Mouse (Mus musculus) heart, embryonic 14.5 days (tissue): ENCODE data around the gene Crip3. TPM values are rescaled to one million over a fixed set of nuclear protein-coding genes. Genes with fewer than 3 reads are reported as not detected.
A peak's percentile ranks its signal among the peaks of the same experiment; 100 is the strongest.

Experiments used
- ATAC-seq: fragments of 200-750 bp; cut with Nextera tagmentation; 2 replicates; pipeline ENCODE4 v1.8.0; 2017; ENCODE audit warnings: low read depth, moderate TSS enrichment; ENCODE audit not compliant: insufficient number of reproducible peaks, insufficient read depth, low FRiP score
- H3K27ac ChIP-seq, 2 experiments: fragments of 200-500 bp in 1 of 2; fragments of 300-500 bp in 1 of 2; sonication (generic) in 1 of 2; replicated peaks in 1 of 2; 2 replicates each; pipeline ENCODE4 v1.5.1; 2012 to 2014; ENCODE audit warnings: low read depth in 2 of 2, low read length in 2 of 2, control low read depth in 1 of 2, mild to moderate bottlenecking in 1 of 2, mixed read lengths in 1 of 2; ENCODE audit not compliant: control insufficient read depth in 1 of 2, insufficient read depth in 1 of 2
- H3K27me3 ChIP-seq: fragments of 300-500 bp; sonication (generic); 2 replicates; pipeline ENCODE4 v1.6.1; 2014; ENCODE audit warnings: mild to moderate bottlenecking, low read length, control low read depth; ENCODE audit not compliant: control insufficient read depth, insufficient read depth
- H3K36me3 ChIP-seq: fragments of 300-500 bp; sonication (generic); 2 replicates; pipeline ENCODE4 v1.6.1; 2014; ENCODE audit warnings: mild to moderate bottlenecking, control low read depth, low read length, mixed read lengths; ENCODE audit not compliant: control insufficient read depth, insufficient read depth
- H3K4me1 ChIP-seq, 2 experiments: fragments of 200-500 bp in 1 of 2; fragments of 300-500 bp in 1 of 2; sonication (generic) in 1 of 2; 2 replicates each; pipeline ENCODE4 v1.6.1; 2012 to 2014; ENCODE audit warnings: low read length in 2 of 2, control low read depth in 1 of 2, mixed read lengths in 1 of 2; ENCODE audit not compliant: control insufficient read depth in 2 of 2, insufficient read depth in 2 of 2
- H3K4me2 ChIP-seq: fragments of 300-500 bp; sonication (generic); 2 replicates; pipeline ENCODE4 v1.6.1; 2014; ENCODE audit warnings: mild to moderate bottlenecking, low read length
- H3K4me3 ChIP-seq, 2 experiments: fragments of 200-500 bp in 1 of 2; fragments of 300-500 bp in 1 of 2; sonication (generic) in 1 of 2; 2 replicates each; pipeline ENCODE4 v1.5.1; 2012 to 2014; ENCODE audit warnings: low read length in 2 of 2, mild to moderate bottlenecking in 2 of 2, control low read depth in 1 of 2, low read depth in 1 of 2, moderate library complexity in 1 of 2; ENCODE audit not compliant: control insufficient read depth in 1 of 2, insufficient read depth in 1 of 2
- H3K9ac ChIP-seq: fragments of 300-500 bp; sonication (generic); 2 replicates; pipeline ENCODE4 v1.6.1; 2014; ENCODE audit warnings: mild to moderate bottlenecking, low read length
- H3K9me3 ChIP-seq: fragments of 300-500 bp; sonication (generic); 2 replicates; pipeline ENCODE4 v1.6.1; 2016; ENCODE audit warnings: low read length, control low read depth; ENCODE audit not compliant: control insufficient read depth
- whole genome bisulfite sequencing: fragments of 180-500 bp; shearing (Covaris S2); extraction: QIAGEN DNeasy Blood & Tissue Kit; methylation state at CpG from one replicate; pipeline ENCODE4 v1.1.7; 2014; 5-methylcytosine and 5-hydroxymethylcytosine counted together
- polyA plus RNA-seq: library from polyadenylated mRNA; unstranded; fragments of >200 nt; fragmentation: Nextera tagmentation; extraction: Ambion mirVana; gene quantifications from 2 replicates; pipeline ENCODE4 v1.2.1, GENCODE M21; 2014

Crip3 gene
- polyA plus RNA-seq, 1 experiment from 2014 or later: 0.61 TPM

DNA sequence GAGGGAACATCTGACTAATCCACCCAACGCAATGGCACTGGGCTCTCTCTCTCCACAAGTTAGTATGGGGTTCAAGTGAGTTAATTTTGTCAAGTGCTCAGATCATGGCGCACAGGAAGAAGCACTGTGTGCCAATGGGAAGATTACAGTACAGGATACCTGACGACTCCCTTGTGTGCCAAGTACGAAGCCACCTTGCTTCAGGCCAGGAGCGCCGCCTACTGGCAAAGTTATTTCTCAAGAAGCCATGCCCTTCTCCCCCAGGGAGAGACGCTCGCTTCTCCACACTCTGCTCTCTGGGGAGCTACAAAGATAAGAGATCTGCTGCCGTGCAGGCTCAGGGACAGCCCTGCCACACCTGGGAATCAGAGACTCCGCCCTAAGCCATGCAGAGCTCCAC is 29.1 kb downstream of the Crip3 start:
- Histone ChIP-seq H3K9me3 (no peaks in the 10 kb centered on the region), H3K4me1 (peaks cover 45 to 56% of the 10 kb centered on the region in 2 experiments), H3K9ac (no peak overlapping the region), H3K27ac (peak overlapping the region; percentile 11 to 66), H3K27me3 (peaks cover 53% of the 10 kb centered on the region), H3K36me3 (no peaks in the 10 kb centered on the region), H3K4me3 (no peak overlapping the region), H3K4me2 (peak overlapping the region; percentile 34)
- ATAC-seq: no peak
- 14% methylated on average over 10 of the region's 10 CpGs for WGBS

DNA sequence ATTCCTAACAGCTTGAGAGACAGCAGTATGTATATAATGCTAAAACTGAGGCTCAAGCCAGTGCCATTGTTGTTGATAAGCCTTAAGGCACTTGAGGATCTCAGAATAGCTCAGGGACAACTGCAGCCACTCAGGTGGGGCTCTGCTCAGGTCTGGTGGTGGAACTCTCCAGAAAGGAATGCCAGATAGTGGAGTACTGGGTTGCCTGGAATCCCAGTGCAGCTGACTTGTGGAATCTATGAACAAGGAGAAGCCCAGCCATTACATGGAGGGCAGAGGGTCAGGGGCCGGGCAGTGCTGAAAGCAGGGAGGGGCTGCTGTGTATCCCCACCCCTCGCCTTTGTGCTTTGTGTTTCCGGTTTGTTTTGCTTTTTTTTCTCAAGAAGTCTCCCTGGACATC is 29.7 kb downstream of the Crip3 start:
- Histone ChIP-seq H3K9ac (no peak overlapping the region), H3K9me3 (no peaks in the 10 kb centered on the region), H3K36me3 (no peaks in the 10 kb centered on the region), H3K4me3 (no peak overlapping the region), H3K4me1 (peaks cover 43 to 56% of the 10 kb centered on the region in 2 experiments), H3K27me3 (peaks cover 48% of the 10 kb centered on the region), H3K27ac (peak overlapping the region; percentile 50 to 66), H3K4me2 (peak overlapping the region; percentile 34)
- WGBS: 9% methylated on average over 3 of the region's 3 CpGs
- ATAC-seq: peak; percentile 40

DNA sequence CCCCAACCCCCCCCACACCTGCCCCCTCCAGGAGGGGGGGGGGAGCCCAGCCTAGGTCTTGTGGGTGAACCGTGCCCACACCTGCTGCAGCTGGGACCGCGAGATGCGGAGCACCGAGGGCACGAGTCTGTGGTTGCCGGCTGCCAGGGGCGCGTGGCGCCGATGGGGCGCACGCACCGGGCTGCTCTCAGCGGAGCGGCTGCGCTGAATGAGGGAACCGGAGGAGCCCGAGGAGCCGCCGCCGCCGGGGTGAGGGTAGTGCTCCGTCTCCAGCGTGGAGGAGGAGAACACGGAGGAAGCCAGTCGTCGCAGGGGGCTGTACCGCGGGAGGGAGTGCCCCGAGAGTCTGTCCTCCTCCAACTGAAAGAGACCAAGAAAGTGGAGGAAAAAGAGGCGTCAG is 31.9 kb downstream of the Crip3 start:
- WGBS: 0% methylated on average over 31 of the region's 32 CpGs
- peak overlapping the region; percentile 68 for H3K9ac ChIP-seq
- H3K36me3 ChIP-seq: no peaks in the 10 kb centered on the region
- H3K27ac ChIP-seq: no peak overlapping the region
- H3K4me2 ChIP-seq: peak overlapping the region; percentile 85
- peaks cover 42% of the 10 kb centered on the region for H3K27me3 ChIP-seq
- H3K4me1 ChIP-seq: peaks cover 31 to 38% of the 10 kb centered on the region in 2 experiments
- no peaks in the 10 kb centered on the region for H3K9me3 ChIP-seq
- ATAC-seq: no peak
- peak overlapping the region; percentile 32 to 43 for H3K4me3 ChIP-seq

DNA sequence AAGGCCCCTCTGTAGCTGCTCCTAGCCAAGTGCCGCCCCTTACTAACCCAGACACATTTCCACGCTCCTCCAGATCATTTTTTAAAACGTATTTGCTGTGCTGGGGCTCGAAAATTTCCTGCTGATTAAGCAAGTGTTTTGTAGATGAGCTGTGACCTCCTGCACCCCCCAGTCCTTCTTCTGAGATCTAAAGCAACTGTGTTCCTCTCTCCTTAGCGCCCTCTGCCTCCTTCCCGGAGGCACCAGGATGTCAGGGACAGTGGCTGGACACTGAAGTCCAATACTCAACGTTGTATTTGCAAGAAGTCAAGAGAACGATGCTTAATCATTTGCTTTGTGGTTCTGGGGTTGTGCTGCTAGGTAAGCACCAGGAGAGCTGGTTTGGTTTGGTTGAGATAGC is 32.6 kb downstream of the Crip3 start:
- H3K27me3 ChIP-seq: peaks cover 36% of the 10 kb centered on the region
- peaks cover 29 to 32% of the 10 kb centered on the region in 2 experiments for H3K4me1 ChIP-seq
- no peak overlapping the region for H3K27ac ChIP-seq
- peak overlapping the region; percentile 32 to 43 for H3K4me3 ChIP-seq
- WGBS: 11% methylated on average over 8 of the region's 8 CpGs
- peak overlapping the region; percentile 68 for H3K9ac ChIP-seq
- no peaks in the 10 kb centered on the region for H3K9me3 ChIP-seq
- H3K36me3 ChIP-seq: no peaks in the 10 kb centered on the region
- no peak for ATAC-seq
- peak overlapping the region; percentile 85 for H3K4me2 ChIP-seq

DNA sequence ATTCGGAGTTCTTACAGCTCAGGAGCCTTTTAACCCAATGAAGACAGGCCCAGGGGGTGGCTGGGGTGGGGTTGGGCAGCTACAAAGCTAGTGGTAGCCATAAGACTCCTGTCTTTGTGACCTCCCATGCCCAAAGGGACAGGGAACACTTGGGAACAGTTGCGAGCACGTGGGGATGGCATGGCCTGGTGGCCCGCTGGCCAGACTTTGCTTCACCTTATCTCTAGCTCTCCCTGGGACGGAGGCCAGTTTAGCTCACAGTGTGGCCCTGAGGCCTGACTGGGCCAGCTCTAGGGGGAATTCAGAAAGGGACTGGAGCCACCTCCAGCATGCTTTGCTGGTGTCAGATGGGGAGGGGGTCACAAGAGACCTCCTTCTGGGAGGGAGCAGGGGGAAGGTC is 33.5 kb downstream of the Crip3 start:
- Histone ChIP-seq H3K36me3 (no peaks in the 10 kb centered on the region), H3K4me1 (peaks cover 29 to 32% of the 10 kb centered on the region in 2 experiments), H3K4me3 (no peak overlapping the region), H3K27ac (no peak overlapping the region), H3K4me2 (no peak overlapping the region), H3K27me3 (peaks cover 32% of the 10 kb centered on the region), H3K9ac (no peak overlapping the region), H3K9me3 (no peaks in the 10 kb centered on the region)
- WGBS: 28% methylated on average over 5 of the region's 5 CpGs
- ATAC-seq: no peak

DNA sequence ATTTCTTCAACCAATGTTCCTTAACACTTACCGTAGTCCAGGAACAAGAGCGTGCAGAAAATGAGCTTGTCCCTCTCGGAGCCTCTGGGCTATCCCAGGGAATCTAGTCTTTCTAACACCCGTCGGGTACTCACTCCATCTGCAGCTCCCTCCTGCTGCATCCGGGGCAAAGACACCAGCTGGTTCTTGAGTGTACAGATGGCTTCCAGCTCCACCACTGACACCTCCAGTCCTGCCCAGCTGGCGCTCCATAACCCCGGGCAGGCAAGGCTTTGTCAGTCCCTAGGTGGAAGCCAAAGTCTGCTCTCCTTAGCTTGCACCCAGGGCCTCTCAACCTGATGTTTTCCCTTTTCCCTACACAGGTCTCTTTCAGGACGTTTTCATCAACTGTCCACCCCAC is 39.1 kb downstream of the Crip3 start:
- Histone ChIP-seq H3K27ac (no peak overlapping the region), H3K36me3 (no peaks in the 10 kb centered on the region), H3K9me3 (no peaks in the 10 kb centered on the region), H3K4me1 (no peaks in the 10 kb centered on the region), H3K27me3 (peaks cover 11% of the 10 kb centered on the region; the same call in 1 of the 2 replicates), H3K4me2 (no peak overlapping the region), H3K9ac (no peak overlapping the region), H3K4me3 (no peak overlapping the region)
- ATAC-seq: no peak
- 76% methylated on average over 9 of the region's 9 CpGs for WGBS

DNA sequence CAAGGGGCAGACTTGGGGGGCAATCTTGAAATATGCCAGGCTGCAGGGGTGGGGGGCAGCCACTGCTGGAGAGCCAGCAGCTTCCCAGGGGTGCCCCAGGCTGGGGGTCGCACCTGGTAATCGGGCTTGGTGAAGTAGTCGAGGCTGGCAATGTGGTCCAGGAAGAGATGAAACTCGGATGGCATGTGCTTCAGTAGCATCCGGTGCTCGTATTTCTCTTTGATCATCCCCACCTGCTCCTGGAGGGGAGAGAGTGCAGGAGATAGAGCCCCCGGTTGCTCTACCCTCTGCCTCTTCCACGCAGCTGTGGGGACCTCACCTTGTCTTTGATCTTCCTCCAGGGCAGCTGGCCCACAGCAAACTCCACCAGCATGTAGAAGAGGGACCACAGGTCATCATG is 47.9 kb downstream of the Crip3 start:
- H3K4me1 ChIP-seq: no peaks in the 10 kb centered on the region
- 77% methylated on average over 8 of the region's 8 CpGs for WGBS
- no peaks in the 10 kb centered on the region for H3K9me3 ChIP-seq
- no peak overlapping the region for H3K9ac ChIP-seq
- H3K27me3 ChIP-seq: peaks cover 9% of the 10 kb centered on the region
- ATAC-seq: no peak
- H3K4me2 ChIP-seq: no peak overlapping the region
- no peaks in the 10 kb centered on the region for H3K36me3 ChIP-seq
- H3K27ac ChIP-seq: no peak overlapping the region
- no peak overlapping the region for H3K4me3 ChIP-seq

DNA sequence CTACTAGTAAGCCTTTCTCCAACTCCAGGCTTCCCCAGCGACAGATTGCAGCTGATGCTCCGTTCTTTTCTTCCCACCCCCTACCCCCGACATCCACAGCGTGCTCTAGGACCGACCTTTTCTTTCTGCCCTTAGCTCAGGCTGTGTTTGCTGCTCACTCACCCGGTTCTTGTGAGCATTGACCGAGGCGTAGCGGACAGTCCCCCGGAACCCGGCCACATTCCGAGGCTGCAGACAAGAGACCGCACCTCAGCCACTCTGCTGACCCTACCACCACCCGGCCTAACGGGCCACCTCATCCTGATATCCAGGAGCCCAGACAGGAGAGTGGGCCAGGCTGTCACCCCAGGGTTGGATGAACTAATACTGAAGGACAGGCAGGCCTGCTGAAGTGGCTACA is 48.6 kb downstream of the Crip3 start:
- no peaks in the 10 kb centered on the region for H3K4me1 ChIP-seq
- 82% methylated on average over 15 of the region's 15 CpGs for WGBS
- H3K4me2 ChIP-seq: no peak overlapping the region
- no peak overlapping the region for H3K9ac ChIP-seq
- H3K9me3 ChIP-seq: no peaks in the 10 kb centered on the region
- H3K4me3 ChIP-seq: no peak overlapping the region
- no peak for ATAC-seq
- peaks cover 9% of the 10 kb centered on the region for H3K27me3 ChIP-seq
- H3K36me3 ChIP-seq: no peaks in the 10 kb centered on the region
- H3K27ac ChIP-seq: no peak overlapping the region
